Mouse (Mus musculus) Muller cell, postnatal 12 days (primary cell): ENCODE data around the gene Nxpe4.
"Not testable (repeated sequence)": the region's sequence is repeated elsewhere in the genome, so short reads cannot be mapped to it uniquely, and the experiment has no call there.

ENCODE experiments used
- DNase-seq: peaks from one replicate; pipeline ENCODE4 v3.0.0-alpha.2; 2015; ENCODE audit errors: inconsistent ontology term

Gene Nxpe4

DNA sequence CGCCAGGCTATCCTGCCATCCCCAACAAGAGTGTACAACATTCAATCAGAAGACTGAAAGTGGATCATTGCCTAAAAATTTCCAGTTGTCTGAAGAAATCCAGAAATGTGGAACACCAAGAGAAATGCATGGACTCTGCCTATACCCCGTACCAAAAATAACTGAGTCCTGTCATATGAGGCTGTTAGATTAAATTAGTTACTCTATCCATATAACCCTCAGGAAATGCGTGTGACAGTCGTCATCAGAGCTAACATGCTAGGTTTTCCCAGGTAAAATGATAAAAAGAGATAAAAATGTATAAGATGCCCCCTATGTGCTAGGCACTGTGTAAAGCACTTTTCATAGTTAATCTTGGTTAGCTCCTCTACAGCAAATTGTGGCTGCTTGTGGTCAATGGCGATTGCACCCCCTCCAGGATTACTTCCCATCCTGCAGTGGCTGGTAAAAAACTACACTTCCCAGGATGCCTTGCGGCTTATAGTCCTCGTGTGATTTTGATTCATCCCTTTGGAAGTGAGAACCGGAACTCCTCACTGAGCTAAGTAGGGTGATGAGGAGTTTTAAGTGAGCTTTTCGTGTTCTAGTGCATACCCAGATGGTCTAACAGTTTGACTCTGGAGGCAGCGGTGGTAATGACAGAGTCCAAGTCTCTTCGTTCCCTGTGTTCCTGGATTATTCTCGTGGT lies at the start of gene Nxpe4:
TSS of gene Nxpe4 (plus strand) at position 519 of the 688 bp plus-strand sequence.
- DNase-seq = peak; percentile 82

DNA sequence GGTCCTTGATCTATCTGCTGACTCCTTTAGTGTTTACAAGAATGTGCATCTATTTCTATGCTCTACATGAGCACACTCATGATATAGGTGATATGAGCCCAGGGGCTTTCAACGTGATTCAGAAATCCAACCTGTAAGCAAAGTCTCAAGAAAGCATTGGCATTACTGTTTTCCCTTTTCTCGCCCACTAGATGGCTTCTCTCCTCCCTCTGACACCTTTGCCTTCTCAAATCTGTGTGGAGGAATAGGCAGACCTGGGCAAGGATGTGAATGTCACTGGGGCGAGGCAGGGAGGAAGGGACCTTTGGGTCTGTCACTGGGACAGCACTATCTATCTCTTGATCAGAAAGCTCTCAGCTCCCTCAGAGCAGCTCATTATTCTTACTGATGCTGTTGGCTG lies 35.0 kb upstream of the Nxpe4 start:
- no peak for DNase-seq

DNA sequence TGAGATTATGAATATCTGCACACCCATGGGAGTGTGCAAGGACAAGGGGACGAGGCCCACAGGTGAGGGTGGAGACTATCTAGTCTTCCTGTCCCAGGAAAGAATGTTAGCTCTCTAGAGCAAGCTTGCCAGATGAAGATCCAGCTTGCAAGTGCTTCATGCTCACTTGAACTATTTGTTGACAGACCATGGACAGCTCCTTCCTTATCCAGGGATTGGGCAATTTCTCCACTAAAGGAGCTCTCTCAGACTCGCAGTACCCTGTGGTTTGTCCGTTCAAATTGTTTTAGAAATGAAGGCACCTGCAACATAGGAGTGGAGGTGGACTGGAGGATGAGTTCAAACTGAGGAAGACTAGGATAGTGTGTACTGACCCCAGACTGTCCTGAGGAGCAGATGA lies 24.3 kb upstream of the Nxpe4 start:
- DNase-seq = no peak

DNA sequence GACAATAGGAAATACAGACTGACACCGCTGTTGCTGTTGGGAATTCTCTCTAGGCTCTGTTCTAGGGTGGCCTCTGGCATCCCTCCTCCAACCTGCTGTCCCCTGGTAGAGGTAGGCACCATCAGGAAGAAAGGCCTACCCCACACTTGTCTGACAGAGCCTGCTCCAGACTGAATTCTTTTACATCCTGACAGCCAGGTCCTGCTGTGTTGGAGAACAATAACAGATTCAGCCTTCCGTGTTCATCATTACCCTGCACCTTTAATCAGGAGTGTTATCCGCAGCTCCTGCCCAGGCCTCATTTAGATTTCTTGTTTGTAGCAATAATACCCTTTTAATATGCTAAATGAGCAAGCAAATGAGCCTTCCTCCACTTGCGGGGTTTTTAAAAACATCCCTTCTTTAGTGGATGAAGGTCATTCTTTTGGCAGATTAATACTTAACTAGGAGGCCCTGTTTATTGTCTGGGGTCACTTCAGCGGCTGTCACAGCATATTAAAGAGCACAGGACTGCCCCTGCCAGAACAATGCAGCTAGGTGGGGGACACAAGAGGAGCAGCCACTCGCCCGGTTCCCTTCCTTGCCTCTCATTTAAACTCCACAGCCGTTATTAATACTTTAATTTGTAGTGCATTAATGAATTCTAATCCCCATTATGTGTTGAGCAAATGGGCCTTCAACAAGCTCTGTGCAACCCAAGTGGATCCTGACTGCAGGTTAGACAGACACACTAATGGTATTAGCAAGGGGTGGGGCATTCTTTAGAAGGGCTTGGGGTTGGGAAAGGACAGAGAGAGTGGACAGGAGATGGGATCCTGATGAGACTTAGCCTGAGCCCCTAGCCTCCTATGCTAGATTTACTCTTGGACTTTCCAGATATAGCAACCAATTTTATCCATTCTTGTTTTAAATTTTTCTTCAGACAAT lies 21.1 kb upstream of the Nxpe4 start:
- DNase-seq = peak; percentile 19

DNA sequence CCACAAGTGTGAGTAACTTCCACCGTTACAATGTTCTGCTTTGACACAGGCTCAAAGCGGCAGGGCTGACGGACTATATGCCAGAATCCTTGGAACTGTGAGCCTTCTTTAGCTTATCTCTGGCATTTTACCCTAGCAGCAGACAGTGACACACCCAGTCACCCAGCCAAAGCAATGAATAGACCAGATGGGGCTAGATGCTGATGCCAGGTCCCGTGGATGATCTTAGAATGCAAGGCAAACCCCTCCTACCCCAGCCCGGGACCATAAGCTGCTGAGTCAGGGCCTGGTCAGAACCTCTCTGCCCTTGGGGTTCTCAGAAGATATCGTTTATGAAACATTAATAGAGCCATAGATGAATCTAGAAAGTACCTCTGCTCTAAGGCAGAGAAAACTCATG lies 19.2 kb upstream of the Nxpe4 start:
- DNase-seq = no peak

DNA sequence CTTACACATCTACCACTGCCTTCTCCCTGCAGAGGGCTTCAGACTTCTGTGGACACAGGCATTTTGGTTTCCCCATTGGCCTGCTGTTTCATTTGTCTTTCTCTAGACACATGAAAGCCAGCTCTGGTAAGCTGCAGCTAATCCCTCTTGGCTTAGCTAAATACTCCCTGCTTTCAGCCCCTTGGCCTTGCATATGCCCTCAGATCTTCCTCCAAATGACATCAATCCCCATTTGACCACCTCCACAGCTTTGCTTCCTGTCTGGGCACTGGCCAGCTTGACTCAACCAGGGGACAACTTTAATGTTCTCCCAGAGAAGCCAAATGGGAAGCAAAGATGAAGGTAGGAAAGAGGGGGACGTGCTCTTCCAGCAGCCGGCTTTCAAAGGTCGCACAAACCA lies 15.1 kb upstream of the Nxpe4 start:
- DNase-seq = no peak

DNA sequence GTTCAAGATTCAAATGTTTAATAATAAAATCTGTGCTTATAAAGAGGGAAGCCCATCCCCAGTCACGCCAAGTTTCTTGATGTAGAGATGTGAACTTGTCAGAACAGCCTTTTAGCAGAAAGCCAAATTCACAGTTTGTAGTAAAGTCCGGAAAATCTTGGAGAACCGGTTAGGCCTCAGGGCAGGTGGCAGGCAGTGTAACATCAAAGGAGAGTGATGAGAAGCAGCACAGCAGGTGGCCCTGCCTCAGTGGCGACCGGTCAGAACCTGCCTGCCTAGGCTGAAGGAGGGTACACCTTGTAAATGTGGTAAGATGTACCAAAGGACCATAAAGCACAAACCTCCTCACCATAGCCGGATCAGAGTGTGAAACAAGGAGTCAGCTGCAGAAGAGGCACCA lies 4.7 kb downstream of the Nxpe4 start:
- not testable (repeated sequence) for DNase-seq

DNA sequence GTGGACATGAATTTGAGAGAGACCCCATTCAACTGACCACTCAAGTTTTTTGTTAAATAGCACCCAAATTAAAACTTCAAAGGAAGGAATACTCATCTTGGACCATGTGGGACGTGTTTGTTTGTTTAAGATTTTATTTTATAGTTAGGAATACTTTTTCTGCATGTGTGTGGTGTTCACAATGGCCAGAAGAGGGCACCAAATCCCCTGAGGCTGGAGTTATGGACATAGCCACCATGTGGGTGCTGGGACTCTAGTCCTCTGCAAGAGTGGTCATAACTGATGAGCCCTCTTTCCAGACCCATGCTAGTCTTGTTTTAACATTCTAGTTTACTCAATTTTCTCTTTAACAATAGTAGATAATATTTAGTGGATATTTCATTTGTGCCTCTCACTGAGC lies 14.9 kb downstream of the Nxpe4 start:
- no peak for DNase-seq

DNA sequence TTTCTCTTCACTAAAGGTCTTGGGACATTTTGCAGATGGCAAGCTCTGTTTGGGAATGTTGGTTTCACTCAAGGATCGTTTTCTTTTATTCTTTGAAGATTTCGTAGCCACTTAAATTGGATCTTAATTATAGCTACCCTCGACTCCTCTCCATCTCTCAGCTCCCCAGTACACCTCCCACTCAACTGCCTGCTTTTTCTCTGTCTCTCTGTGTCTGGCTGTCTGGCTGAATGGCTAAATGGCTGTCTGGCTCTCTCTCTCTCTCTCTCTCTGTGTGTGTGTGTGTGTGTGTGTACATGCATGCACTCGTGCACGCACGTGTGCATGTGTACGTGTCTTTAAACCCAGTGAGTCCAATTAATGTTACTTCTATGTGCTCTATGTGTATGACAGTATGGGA lies 19.5 kb downstream of the Nxpe4 start:
- no peak for DNase-seq

DNA sequence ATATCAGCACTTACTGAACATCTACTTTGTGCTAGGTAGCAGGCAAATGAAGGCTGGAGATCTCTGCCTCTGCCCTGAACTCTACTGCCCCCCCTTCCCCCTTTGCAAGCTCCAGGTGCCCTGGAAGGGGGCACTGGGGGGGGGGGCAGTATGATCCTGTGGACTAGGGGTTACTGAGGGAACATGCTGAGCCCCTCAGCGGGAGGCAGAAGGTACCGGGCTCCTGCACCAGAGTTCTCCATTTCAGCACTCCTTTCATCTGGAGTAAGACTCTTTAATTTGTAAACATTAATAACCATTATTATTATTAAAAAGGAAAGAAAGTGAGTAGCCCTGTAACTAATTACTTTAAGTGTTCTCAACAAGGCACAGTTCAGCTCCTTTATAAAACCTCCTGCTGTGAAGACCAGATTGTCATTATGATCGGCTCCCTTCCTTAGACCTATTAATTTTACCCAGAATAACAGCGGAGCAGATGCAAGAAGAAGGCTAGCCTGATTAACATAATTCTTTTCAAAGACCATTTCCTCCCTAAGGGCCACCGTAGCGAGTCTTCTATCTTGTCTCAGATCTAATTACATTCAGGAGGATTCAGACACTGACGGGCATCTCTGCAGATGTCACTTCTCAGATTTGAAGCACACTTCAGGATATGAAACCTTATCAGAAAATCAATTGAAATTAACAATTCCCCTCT lies 21.0 kb downstream of the Nxpe4 start:
- DNase-seq = no peak

DNA sequence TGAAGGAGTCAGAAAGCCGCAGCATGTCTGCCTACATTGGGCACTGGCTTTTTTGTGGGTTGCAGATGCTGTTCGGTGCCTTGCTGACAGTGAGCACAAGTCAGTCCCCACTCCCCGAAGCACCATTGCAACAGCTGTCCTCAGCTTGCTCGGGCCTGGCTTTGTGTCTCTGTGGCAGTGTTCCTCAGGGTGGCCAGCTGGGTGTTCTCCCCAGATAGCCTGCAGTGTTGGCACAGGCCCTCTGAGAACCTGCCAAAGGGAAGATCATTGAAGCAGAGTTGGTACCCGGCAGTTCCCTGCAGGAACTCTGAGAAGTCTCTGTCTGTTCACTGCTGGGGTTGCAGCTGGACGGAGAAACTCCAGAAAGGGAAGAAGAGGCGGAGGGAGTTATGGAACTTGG lies 22.5 kb downstream of the Nxpe4 start:
- DNase-seq = peak; percentile 30

DNA sequence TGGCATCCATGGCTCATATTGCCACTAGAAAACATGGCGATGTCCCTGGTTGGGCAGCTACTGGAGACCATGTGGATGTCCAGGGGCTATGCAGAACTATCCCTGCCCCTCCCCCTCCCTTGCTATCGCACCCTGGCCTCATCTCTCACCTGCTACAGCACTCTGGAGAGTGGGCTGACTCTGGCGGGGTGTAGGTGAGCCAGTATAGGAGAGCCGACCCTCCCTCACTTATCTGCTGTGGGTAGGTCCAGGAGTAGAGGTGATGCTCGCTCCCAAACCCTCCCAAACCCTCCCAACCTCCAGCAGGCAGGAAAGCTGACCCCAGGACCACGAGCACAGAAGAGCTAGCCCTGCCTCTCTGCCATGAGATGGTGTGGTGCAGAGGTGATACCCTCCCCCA lies 27.0 kb downstream of the Nxpe4 start:
- DNase-seq = no peak

DNA sequence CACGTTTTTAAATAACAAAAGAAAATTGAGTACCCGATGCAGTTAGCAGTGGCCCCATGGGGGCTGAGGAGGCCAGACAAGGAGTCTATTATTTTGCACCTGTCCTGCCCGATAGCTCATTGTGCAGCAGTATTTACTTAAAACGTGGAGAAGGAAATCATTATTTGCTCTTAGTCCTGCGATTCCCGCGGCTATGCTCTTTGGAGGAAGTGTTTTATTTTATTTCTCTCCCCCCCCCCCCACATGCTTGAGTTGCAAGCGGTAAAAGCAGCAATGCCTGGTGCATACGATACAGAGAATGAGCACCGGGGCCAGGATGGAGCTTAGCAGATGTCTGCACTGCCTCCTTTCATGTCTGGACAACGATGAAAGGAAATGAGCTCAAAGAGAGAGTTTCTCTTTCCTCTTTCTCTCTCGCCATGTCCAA lies 35.6 kb downstream of the Nxpe4 start:
- no peak for DNase-seq

DNA sequence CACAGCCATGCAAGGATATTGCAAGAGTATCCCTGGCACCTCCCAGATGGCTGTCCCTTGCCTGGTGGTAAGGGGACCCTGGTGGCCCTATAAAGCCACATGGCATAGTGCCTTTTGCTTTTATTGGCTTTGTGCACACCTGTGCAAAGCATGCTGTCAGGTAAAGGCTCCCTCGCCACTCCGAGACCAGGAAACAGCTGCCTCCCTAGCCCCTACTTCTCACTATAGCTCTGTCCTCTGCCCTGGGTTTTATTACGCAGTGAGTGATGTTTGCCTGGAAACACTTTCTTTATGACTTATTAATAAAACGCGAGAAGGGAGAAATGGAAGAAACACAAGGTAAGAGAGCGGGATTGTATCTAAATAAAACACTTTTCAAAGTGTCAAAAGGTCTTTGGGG lies 49.1 kb downstream of the Nxpe4 start:
- no peak for DNase-seq

DNA sequence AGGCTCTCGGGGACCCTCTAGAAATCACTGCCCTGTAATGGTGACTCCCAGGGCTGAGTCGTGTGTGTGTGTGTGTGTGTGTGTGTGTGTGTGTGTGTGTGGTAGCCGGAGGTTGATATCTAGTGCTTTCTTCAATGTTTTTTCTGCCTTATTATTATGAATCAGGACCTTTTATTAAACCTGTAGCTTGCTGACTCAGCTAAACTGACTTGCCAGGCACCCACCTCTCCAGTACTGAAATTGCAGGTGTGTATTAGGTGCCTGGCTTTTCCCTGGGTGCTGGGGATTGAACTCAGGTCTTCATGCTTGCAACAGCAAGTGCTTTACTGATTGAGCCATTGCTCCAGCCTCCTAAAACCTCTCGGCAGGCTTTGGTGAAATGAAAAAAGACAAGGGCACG lies 50.1 kb downstream of the Nxpe4 start:
- no peak for DNase-seq

DNA sequence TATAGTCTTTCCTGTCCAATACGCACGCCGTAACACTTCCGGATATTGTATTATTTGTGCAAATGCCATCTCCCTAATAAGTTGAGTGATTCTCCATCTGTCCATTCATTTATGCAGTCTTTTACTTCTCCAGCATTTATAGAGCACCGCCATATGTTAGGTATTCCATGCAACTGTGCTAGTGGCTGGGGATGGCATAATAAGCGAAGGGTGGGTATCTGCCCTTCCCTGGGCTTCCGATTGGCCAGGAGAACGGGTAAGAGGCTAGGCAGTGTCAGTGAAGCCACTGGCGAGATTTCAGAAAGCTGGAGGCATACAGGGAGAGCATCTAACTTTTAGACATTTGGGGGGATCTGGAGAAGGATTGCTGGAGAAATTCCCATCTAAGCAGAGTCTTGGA lies 52.9 kb downstream of the Nxpe4 start:
- no peak for DNase-seq

DNA sequence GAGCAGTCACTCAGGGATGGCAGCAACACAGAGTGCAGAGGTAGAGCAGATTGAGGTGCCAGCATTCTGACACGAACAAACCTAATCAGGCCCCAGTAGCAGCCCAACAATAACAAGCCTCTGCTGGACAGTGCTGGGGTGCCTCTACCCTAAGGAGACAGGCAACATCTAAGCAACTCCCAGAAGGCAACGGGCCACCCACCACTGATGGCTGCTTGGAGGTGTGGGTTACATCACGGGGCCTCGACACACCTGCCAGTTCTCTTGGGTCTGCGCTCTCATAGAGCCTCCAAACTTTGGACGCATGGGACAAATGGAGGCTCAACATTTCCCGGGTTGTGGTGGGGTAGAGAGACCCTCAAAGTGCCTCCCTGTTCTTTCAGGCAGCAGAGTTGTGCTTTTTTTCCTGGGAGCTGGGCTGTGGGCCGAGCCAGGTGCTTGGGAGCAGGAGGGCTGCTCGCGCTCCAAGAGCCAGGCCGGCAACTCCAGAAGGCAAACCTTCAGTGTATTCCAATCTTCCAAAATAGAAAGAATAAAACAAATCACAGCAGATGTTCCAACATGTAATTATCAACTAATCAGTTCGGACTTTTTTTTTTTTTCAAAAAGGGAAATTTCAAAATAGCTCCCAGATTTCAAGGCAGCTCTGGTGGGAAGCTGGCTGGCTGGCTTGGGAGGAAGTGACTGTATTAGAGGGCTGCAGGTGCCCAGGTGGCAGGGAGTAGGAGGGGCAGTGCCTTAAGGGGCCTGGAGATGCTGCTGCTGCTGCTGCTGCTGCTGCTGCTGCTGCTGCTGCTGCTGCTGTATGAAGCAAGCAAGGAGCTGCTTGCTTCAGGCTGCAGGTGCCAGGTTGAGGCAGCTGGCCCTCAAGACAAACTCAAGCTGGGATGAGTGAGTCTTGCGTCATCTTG lies 54.5 kb downstream of the Nxpe4 start:
- DNase-seq = no peak

DNA sequence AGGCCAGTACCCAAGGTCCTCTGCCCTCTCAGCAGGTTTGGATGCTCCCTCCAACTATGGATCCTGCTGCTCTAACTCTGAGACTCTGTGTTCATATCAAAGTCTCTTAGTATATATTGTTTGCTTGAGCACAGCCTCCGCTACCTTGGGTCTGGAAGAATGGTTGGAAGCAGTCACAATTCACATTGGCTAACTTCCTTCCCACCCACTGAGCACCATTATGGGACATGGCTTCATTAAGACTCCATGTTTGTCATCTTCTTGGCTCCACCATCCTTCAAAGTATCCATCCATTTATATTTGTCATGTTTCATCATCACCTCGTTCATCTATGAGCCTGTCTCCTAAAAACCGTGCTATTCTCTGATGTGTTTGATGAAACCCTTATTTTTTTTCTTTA lies 68.9 kb downstream of the Nxpe4 start:
- DNase-seq = no peak

DNA sequence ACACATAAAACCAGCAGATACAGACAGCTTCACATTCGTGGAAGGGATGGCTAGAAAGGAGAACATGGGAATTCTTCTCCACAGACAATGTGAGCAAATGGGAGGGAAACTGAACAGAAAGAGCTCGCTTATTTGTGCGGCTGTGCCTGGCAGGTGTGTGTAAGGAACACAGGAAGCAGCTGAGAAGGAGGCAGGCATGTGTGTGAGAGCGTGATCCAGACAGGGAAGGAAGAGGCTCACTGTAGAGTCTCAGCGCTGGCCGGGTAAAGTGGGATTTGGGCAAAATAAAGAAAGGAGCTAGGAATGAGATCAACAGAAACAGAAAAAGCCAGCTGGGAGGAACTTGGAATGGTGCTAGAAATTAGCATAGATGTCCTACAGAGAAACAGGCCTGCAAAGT lies 74.6 kb downstream of the Nxpe4 start:
- DNase-seq = no peak

DNA sequence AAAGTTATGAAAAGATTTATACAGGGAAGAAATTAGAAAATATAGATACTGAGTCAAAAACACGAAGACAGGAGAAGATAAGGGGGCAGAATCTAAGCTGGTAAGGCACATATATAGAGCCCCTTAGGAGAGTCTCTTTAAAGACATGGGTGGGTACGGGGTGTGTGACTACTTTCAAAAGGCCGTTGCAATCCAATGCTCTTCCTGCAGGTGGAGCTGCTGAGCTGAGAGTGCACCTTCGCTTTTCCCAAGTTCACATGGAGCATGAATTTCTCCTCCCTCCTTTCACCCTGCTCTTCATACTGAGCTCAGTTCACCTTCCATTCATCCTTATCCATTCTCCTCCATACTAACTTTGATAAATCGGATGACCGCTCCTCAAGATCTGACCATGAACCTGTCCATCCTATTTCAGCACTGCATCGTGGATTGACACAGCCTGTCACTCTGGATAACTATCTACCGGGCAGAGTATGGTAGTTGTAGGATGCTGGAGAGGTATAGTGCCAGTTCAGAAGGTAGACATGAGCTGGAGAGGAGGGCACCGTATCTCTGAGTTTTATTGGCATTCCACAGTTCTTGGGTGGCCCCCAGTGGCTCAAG lies 76.4 kb downstream of the Nxpe4 start:
- DNase-seq = no peak

DNA sequence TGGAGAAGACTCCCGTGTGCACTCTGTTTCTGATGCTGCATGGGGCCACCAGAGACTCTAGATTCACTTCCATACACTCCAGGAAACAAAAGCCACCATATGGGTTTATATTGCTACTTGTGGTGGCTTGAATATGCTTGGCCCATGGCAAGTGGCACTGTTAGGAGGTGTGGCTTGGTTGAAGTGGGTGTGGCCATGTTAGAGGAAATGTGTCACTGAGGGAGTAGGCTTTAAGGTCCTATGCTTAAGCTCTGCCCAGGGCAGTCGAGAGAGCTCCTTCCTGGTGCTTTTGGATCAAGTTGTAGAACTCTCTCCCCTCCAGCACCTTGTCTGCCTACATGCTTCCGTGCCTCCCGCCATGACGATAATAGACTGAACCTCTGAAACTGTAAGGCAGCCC lies 77.6 kb downstream of the Nxpe4 start:
- DNase-seq = no peak
